Mouse (Mus musculus) kidney, adult 9 months (tissue): ENCODE results near the gene Rbbp9.
"Not testable (repeated sequence)": the region's sequence is repeated elsewhere in the genome, so short reads cannot be mapped to it uniquely, and the experiment has no call there.

ENCODE experiments used
- DNase-seq: peaks from one replicate; pipeline ENCODE4 v3.0.0; 2022

The Rbbp9 gene

DNA sequence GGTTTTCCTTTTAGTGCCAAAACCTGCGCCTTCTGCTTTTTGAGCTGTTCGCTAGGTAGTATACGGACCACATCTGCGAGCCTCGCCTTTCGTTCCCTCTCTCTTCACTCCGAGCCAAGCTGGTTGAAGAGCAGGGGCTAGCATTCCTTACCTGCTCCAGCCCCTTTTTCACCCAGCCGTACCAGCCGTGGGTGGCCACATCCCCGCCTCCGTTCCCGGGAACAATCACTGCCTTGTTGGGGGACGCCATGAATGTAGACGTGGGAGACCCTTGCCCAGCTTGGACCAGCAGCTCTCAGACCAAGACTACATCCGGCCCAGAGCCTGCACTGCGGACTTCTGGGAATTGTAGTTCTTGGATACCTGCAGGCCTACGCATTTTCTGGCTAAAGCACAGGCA, at the start of gene Rbbp9:
TSS of gene Rbbp9 (minus strand) at position 341 of the 400 bp plus-strand sequence.
- peak; percentile 78 for DNase-seq

- DNase-seq: peak; percentile 93
Measured at GRCm38 (mm10) chr2:144599831-144600687, 49.4 kb upstream of the Rbbp9 start, which contains the start of gene Dtd1. Gene Dtd1, plus strand, starts transcription at chr2:144599897.

GRCm38 (mm10) chr2:144598006-144598405, 47.3 kb upstream of the Rbbp9 start:
- DNase-seq: no peak

GRCm38 (mm10) chr2:144593951-144594651, 43.4 kb upstream of the Rbbp9 start, which contains the start of gene Smim26:
Gene Smim26, plus strand, starts transcription at chr2:144594054.
- peak; percentile 85 for DNase-seq

GRCm38 (mm10) chr2:144593036-144593435, 42.4 kb upstream of the Rbbp9 start:
- not testable (repeated sequence) for DNase-seq

DNA sequence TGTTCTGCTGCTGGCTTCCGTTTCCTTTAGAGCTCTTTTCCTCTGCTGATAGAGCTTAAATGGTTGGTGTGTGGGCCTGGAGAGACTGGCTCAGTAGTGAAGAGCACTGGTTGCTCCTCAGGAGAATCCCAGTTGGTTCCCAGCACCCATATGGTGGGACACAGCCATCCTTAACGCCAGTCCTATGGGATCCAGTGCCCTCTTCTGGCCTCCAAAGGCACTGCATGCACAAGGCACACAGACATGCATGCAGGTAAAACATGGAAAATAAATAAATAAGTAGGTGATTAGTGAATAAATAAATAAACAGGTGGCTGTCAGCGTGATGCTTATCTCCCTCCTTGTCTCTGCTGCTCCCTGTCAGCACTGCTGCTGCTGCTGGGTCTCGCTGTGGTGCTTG, 38.1 kb upstream of the Rbbp9 start:
- no peak for DNase-seq

DNA sequence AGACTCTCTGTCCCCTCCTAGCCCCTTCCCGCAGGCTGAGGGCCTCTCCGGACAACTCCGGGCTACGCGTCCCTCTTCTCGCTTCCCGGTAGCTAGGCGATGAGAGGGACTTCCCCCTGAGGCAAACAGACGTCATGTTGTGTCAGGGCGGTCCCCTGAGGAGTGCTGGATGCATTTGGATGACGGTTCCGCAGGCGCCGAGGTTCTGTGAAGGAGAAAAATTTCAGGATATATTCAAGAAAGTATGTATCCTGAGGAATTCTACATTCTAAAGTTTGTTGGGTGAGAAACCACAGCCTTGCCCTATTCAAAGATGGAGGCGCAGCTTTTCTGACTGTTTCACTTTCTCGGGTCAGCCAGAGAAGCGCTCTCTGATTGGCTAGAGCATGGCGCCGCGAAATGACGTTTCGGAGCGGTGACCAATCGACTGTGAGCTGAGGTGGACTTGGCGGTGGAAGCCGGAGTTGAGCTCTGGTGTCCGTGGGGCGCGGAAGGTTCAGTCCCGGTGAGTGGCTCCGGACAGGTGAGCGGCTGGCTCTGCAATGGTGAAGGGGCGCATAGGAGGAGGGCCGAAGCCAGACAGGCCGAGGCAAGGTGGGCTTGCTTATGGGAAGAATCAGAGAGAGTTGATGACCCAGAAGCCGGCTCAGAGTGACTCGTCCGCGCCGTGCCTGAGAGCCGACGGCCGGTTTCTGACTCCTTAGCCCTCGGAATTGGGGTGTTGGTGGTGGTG, 5.3 kb upstream of the Rbbp9 start, which contains the start of gene Sec23b:
TSS of gene Sec23b (plus strand) at position 410 of the 733 bp plus-strand sequence.
- DNase-seq: peak; percentile 99

GRCm38 (mm10) chr2:144555286-144555819, 4.7 kb upstream of the Rbbp9 start:
- DNase-seq: no peak

GRCm38 (mm10) chr2:144553905-144554304, 3.2 kb upstream of the Rbbp9 start:
- no peak for DNase-seq

GRCm38 (mm10) chr2:144547559-144547958, 3.1 kb downstream of the Rbbp9 start:
- DNase-seq: no peak

DNA sequence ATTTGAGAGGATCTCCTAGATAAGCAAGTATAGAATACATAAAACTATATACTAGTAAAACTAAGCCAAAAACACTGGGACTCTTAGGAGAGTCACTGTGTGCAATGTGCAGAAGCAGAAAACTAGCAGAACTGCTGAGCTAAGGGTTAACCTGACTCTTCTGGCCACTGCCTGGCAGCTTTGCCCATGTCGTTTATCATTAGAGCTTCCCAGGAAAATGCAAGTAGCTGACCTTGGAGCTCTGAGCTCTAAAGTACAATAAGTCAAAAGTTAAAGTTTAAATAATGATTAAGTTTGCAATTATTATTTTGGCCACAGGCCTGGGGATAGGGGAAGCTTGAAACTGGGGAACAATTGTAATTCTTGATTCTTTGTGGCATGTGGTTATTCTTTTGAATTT, 5.2 kb downstream of the Rbbp9 start:
- peak; percentile 91 for DNase-seq

DNA sequence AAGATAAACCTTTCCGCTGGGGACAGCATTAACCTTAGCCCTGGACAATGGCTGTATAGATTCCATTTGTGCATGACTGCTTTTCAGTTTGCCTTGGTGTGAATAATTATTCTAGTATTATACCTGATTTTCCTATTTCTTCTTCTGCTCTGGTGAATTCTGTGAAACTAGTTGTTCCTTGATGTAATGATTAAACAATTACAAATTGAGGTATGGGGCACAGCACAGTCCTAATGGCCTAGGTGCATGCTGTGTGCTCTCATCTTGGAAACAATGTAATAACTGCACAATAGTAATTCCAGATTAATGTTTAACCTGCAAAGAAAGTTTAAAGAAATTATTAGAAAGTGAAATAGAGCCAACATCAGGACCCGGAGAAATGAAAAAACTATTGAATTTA, 5.6 kb downstream of the Rbbp9 start:
- peak; percentile 58 for DNase-seq

DNA sequence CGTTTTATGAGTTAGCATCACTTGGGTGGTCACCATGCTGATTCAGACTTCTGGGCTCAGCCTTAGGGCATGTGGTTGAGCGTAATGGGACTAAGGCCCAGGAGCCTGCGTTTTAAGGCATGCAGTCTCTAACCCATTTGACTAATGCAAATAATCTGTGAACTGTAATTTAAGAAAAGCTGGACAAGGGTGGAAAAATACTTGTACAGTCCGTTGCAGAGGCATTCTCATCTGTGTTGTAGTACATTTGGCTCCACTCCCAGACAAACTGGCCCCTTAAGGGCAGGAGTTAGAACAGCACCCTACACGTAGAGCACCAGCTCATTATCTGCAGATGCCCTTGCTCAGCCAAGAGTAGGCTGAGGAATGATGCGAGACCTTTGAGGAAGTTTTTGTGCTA, 6.0 kb downstream of the Rbbp9 start:
- DNase-seq: peak; percentile 80

- peak; percentile 28 for DNase-seq
Measured at GRCm38 (mm10) chr2:144543670-144544069, 7.0 kb downstream of the Rbbp9 start.

- DNase-seq: no peak
Measured at GRCm38 (mm10) chr2:144541246-144541645, 9.4 kb downstream of the Rbbp9 start.

GRCm38 (mm10) chr2:144537123-144537522, 13.5 kb downstream of the Rbbp9 start:
- DNase-seq: peak; percentile 45

GRCm38 (mm10) chr2:144527821-144528174, 22.9 kb downstream of the Rbbp9 start:
- DNase-seq: no peak

DNA sequence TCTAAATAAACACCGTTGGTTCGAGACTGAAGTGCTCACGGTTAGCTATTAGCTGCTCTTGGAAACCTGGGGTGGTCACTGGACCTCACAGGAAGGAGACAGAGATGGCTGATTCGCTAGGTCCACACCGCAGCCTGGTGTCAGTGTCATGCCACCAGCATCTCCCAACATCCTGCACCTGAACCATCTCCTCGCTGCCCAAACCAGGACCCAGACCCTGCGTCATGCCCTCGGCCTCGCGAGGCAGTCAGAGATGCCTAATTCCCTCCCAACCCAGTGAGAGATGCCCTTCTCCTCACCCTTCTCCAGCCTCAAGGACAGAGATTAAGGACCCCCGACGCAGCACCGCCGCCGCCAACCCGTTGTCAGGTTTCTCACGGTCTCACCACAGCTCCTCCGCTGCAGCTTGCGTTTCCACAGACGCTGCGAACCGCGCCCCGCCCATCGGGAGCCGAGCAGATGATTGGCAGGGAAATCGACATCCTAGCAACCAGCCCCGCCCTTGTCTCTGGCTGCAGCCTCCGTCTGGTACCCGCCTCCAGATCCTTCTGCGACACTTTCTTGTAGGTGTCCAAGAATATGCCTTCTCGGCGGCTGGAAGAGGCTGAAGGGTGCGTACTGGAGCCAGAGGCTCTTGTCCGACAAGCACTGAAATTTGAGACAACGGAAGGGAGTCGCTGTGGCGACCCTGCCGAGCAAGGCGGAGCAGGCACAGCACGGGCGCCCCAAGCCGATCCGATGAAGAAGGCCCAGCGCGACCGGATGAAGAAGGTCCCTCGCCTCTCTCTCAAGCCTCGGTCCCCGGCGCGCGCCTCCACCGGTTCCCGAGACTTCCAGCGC, 23.5 kb downstream of the Rbbp9 start, which contains the start of the genes Dzank1 and Polr3f:
TSS of gene Dzank1 (minus strand) at position 434 of the 840 bp plus-strand sequence.
TSS of gene Polr3f (plus strand) at position 738 of the 840 bp plus-strand sequence.
- peak; percentile 99 for DNase-seq

DNA sequence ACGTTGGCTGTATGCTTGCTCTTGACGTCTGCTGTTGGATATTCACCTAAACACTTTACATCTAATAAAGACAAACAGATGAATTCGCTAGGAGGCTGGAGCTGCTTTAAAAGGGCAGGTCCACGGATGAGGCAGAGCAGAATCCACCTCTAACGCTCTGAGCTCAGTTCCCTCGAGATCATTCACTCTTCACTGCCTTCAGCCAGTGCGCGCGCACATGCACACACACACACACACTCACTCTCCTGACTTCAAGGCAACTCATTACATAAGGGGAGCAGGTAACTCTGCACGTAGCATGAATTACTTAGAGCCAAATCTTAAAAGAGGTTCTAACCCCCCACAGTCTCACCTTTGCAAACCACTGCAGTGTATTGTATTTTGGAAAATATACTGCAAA, 24.8 kb downstream of the Rbbp9 start:
- DNase-seq: no peak

DNA sequence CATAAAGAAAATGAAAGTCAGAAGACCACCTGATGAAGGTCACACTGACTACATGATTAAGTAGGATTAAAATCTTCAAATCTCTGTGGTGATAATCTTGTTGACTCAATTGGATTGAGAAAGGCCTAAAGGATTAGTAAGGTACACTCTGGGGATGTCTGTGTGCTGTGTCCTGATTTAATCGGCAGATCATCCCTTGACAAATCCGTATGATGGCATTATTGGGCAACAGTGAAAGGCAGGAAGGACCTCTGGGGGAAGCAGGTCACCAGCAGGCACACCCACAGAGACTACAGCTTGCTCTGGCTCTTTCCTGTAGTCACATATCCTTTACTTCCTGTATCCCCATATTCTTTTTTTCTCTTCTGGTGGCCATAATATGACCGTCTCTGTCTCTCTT, 30.9 kb downstream of the Rbbp9 start:
- no peak for DNase-seq

- no peak for DNase-seq
Measured at GRCm38 (mm10) chr2:144514619-144515018, 36.0 kb downstream of the Rbbp9 start.

DNA sequence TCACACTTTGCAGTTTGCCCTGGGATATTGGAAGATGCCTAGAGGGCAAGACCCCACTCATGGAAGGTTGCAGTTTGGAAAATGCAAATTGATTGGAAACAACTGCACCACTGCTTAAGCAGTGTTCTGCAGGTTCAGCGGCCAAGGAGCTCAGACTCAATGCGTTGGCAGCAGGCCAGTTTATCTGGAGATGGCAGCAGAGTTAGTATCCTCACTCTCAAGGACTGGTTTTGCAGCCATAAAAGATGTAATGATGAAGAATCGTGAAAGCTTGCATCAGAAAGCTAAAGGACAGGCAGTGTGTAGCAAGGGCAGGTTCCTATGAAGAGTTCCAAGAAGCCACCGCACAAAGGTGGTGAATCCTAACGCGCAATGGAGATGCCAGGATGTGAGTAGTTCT, 48.5 kb downstream of the Rbbp9 start:
- no peak for DNase-seq
